Mouse (Mus musculus) megakaryocyte, embryonic 14.5 days (primary cell): ENCODE data around the gene Gm20388. TPM values are rescaled to one million over a fixed set of nuclear protein-coding genes. Genes with fewer than 3 reads are reported as not detected.
A peak's percentile ranks its signal among the peaks of the same experiment; 100 is the strongest.
"Not testable (repeated sequence)": the region's sequence is repeated elsewhere in the genome, so short reads cannot be mapped to it uniquely, and the experiment has no call there.

Source experiments
- H3K27me3 ChIP-seq: replicated peaks from 2 replicates; pipeline ENCODE3; 2012; ENCODE audit warnings: inconsistent platforms
- H3K36me3 ChIP-seq: replicated peaks from 2 replicates; pipeline ENCODE3; 2012; ENCODE audit warnings: low read length, inconsistent platforms, mixed read lengths
- H3K4me1 ChIP-seq: 2 replicates; pipeline ENCODE4 v1.6.1; 2012; ENCODE audit warnings: inconsistent platforms
- H3K4me3 ChIP-seq: replicated peaks from 2 replicates; pipeline ENCODE3; 2012; ENCODE audit warnings: moderate library complexity, mild to moderate bottlenecking, inconsistent platforms
- H3K9me3 ChIP-seq: 2 replicates; pipeline ENCODE4 v1.6.1; 2012; ENCODE audit warnings: inconsistent platforms
- FLI1 ChIP-seq: IDR thresholded peaks from 2 replicates; pipeline ENCODE4 v1.6.1; 2012; ENCODE audit warnings: low read length, inconsistent platforms, mixed read lengths
- GATA1 ChIP-seq: IDR thresholded peaks from 3 replicates; pipeline ENCODE4 v1.6.1; 2012; ENCODE audit warnings: mixed read lengths, low read length, inconsistent platforms, borderline replicate concordance
- polyA plus RNA-seq: library from polyadenylated mRNA; stranded (reverse); fragments of >175 nt; gene quantifications from 2 replicates; pipeline ENCODE4 v1.2.3, GENCODE M21; 2012; ENCODE audit warnings: low replicate concordance; ENCODE audit not compliant: insufficient read depth

Gene Gm20388
- polyA plus RNA-seq, 1 experiment = 111 TPM

DNA sequence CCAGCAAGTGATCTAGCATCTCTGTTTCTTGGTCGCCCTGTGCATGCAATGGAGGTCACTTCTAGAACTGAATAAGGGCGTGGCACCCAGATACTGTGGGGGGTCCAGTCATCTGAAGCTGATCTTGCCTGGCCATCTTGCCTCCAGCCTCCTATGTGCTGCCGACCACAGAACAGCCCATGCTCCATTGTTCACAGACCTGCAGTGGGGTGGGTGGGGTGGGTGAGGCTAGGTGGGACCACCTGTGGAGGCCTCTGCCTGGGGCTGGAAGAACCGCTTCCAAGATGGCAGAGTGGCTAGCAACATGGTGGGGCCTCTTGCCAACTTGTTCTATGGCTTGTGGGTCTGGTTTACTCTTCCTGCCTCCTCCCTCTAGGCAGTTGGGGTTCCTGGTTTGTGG, 423.0 kb downstream of the Gm20388 start:
- H3K4me3 ChIP-seq = peak overlapping the region; percentile 92
- TF ChIP-seq GATA1 (no peak), FLI1 (no peak)

DNA sequence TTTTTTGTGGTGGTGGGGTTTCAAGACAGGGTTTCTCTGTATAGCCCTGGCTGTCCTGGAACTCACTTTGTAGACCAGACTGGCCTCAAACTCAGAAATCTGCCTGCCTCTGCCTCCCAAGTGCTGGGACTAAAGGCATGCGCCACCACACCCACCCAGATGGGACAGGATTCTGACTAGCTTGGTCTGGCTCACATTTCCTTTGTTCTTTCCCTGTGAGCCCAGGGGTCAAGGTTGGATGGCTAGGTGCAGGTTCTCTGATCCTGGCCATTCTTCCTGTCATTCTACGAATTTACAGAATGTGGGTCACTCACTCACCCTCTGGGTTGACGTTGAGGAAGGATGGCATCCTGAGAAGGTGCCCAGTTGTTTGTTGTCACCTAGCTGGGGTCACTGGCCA, 423.6 kb downstream of the Gm20388 start:
- Histone ChIP-seq H3K36me3 (peaks cover 44% of the 10 kb centered on the region), H3K4me3 (peak overlapping the region; percentile 91), H3K4me1 (peaks cover 100% of the 10 kb centered on the region)
- H3K27me3 ChIP-seq, H3K9me3 ChIP-seq: not testable (repeated sequence)

More for the DNA sequence above, 423.0 kb downstream of the Gm20388 start:
- no peaks in the 10 kb centered on the region for H3K27me3 ChIP-seq
- H3K4me1 ChIP-seq = peaks cover 100% of the 10 kb centered on the region
- peaks cover 44% of the 10 kb centered on the region for H3K36me3 ChIP-seq
- H3K9me3 ChIP-seq = peaks cover 4% of the 10 kb centered on the region

DNA sequence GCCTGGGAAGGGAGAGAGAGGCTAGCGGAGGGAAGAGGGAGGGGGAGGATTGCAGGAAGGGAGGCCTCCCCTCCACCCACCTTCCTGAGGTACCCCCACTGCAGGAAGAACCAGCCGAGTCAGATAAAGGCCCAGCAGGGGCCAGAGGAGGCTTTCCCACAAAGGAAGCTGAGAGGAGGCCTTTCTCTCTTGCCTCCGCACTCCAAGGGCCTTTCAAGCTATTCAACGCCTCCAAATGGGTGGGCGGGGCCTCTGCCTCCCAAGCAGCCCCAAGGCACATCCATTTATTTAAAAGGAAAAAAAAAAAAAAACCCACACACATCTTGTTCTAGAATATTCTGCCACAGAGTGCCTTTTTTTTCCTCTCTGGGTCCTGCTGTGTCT, 424.2 kb downstream of the Gm20388 start:
- peaks cover 43% of the 10 kb centered on the region for H3K36me3 ChIP-seq
- H3K9me3 ChIP-seq = peaks cover 13% of the 10 kb centered on the region
- peak overlapping the region; percentile 91 for H3K4me3 ChIP-seq
- no peak for TF ChIP-seq GATA1
- TF ChIP-seq FLI1 = no peak; the same call in 1 of the 2 replicates
- peaks cover 100% of the 10 kb centered on the region for H3K4me1 ChIP-seq
- H3K27me3 ChIP-seq = no peaks in the 10 kb centered on the region

- Histone ChIP-seq H3K4me1 (peaks cover 100% of the 10 kb centered on the region), H3K4me3 (peak overlapping the region; percentile 91), H3K36me3 (peaks cover 37% of the 10 kb centered on the region), H3K9me3 (peaks cover 13% of the 10 kb centered on the region), H3K27me3 (no peaks in the 10 kb centered on the region)
- no peak for TF ChIP-seq GATA1
Measured at GRCm38 (mm10) chr8:120335262-120336086, 424.8 kb downstream of the Gm20388 start.

GRCm38 (mm10) chr8:120336087-120336380, 425.4 kb downstream of the Gm20388 start:
- peak overlapping the region; percentile 91 for H3K4me3 ChIP-seq
- H3K4me1 ChIP-seq = peaks cover 100% of the 10 kb centered on the region

GRCm38 (mm10) chr8:120336909-120337555, 426.4 kb downstream of the Gm20388 start:
- H3K27me3 ChIP-seq = no peaks in the 10 kb centered on the region
- H3K4me3 ChIP-seq = peak overlapping the region; percentile 91
- H3K4me1 ChIP-seq = peaks cover 100% of the 10 kb centered on the region
- H3K36me3 ChIP-seq = peaks cover 23% of the 10 kb centered on the region
- TF ChIP-seq GATA1 (no peak), FLI1 (no peak)
- H3K9me3 ChIP-seq = peaks cover 13% of the 10 kb centered on the region

More at GRCm38 (mm10) chr8:120336087-120336380, 425.4 kb downstream of the Gm20388 start:
- peaks cover 32% of the 10 kb centered on the region for H3K36me3 ChIP-seq
- no peaks in the 10 kb centered on the region for H3K27me3 ChIP-seq
- H3K9me3 ChIP-seq = peaks cover 13% of the 10 kb centered on the region
- TF ChIP-seq GATA1 (no peak), FLI1 (no peak)

GRCm38 (mm10) chr8:120337627-120338026, 427.0 kb downstream of the Gm20388 start:
- Histone ChIP-seq H3K9me3 (peaks cover 13% of the 10 kb centered on the region), H3K27me3 (no peaks in the 10 kb centered on the region), H3K4me1 (peaks cover 100% of the 10 kb centered on the region), H3K4me3 (peak overlapping the region; percentile 91), H3K36me3 (peaks cover 23% of the 10 kb centered on the region)
- TF ChIP-seq FLI1 (no peak), GATA1 (no peak)

DNA sequence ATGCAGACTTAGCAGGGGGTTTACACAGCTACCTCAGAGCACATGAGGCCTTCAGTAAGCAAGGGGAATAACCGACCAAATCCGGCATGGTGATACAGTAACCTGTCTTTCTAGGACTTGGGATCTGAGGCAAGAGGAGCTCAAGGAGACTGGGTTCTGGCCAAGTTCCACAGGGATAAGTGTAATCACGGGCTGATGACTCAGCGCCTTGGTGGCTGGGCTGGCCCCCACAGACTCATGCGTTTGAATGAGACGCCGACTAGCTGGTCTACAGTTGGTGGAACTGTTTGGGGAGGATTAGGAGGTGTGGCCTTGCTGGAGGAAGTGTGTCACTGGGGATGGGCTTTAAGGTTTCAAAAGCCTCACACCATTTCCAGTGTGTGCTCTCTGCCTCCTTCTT, 428.0 kb downstream of the Gm20388 start:
- Histone ChIP-seq H3K36me3 (peaks cover 23% of the 10 kb centered on the region), H3K4me1 (peaks cover 100% of the 10 kb centered on the region), H3K9me3 (peaks cover 13% of the 10 kb centered on the region), H3K4me3 (no peak overlapping the region), H3K27me3 (no peaks in the 10 kb centered on the region)
- TF ChIP-seq GATA1 (no peak), FLI1 (no peak)

GRCm38 (mm10) chr8:120339743-120340142, 429.1 kb downstream of the Gm20388 start:
- no peaks in the 10 kb centered on the region for H3K27me3 ChIP-seq
- peaks cover 13% of the 10 kb centered on the region for H3K9me3 ChIP-seq
- H3K4me1 ChIP-seq = peaks cover 100% of the 10 kb centered on the region
- H3K36me3 ChIP-seq = peaks cover 23% of the 10 kb centered on the region
- TF ChIP-seq FLI1 (no peak), GATA1 (no peak)
- H3K4me3 ChIP-seq = no peak overlapping the region

GRCm38 (mm10) chr8:120341124-120341523, 430.5 kb downstream of the Gm20388 start:
- H3K27me3 ChIP-seq = no peaks in the 10 kb centered on the region
- H3K4me1 ChIP-seq = peaks cover 100% of the 10 kb centered on the region
- no peak overlapping the region for H3K4me3 ChIP-seq
- TF ChIP-seq FLI1 (no peak), GATA1 (no peak)
- peaks cover 23% of the 10 kb centered on the region for H3K36me3 ChIP-seq
- peaks cover 13% of the 10 kb centered on the region for H3K9me3 ChIP-seq
